Mouse (Mus musculus): Measurements from ENCODE around the gene Sfmbt1. TPM values are rescaled to one million over a fixed set of nuclear protein-coding genes. Genes with fewer than 3 reads are reported as not detected.

Gene Sfmbt1
- polyA plus RNA-seq, 1 experiment from 2014 or later, result 15.5 TPM

- Histone ChIP-seq H3K9me3 (no peaks in the 10 kb centered on the region), H3K4me1 (peaks cover 45% of the 10 kb centered on the region), H3K4me2 (replicated peaks) (no peak overlapping the region), H3K4me3 (no peak overlapping the region), H3K36me3 (no peaks in the 10 kb centered on the region), H3K27me3 (no peaks in the 10 kb centered on the region), H3K9ac (no peak overlapping the region), H3K27ac (no peak overlapping the region; the same call in 1 of the 2 replicates)
- 78% methylated on average over 11 of the region's 11 CpGs for WGBS
- ATAC-seq (ENCODE audit: low FRiP score, low read depth), result no peak
These were observed 114.2 kb downstream of the Sfmbt1 start for GRCm38 (mm10) chr14:30828635-30829460.

GRCm38 (mm10) chr14:30837416-30837996, 122.9 kb downstream of the Sfmbt1 start:
- H3K9ac ChIP-seq, result no peak overlapping the region

GRCm38 (mm10) chr14:30843701-30844100, 129.1 kb downstream of the Sfmbt1 start:
- 90% methylated on average over 3 of the region's 3 CpGs for WGBS
- no peak overlapping the region for H3K9ac ChIP-seq
- no peak for ATAC-seq (ENCODE audit: low FRiP score, low read depth)

More at GRCm38 (mm10) chr14:30837416-30837996, 122.9 kb downstream of the Sfmbt1 start:
- no peak for ATAC-seq (ENCODE audit: low FRiP score, low read depth)
- Histone ChIP-seq H3K4me1 (no peaks in the 10 kb centered on the region), H3K9me3 (no peaks in the 10 kb centered on the region), H3K36me3 (peaks cover 25% of the 10 kb centered on the region), H3K4me3 (no peak overlapping the region), H3K27ac (no peak overlapping the region), H3K27me3 (no peaks in the 10 kb centered on the region), H3K4me2 (replicated peaks) (no peak overlapping the region)
- 85% methylated on average over 14 of the region's 14 CpGs for WGBS

GRCm38 (mm10) chr14:30850504-30850903, 135.9 kb downstream of the Sfmbt1 start:
- Histone ChIP-seq H3K9ac (no peak overlapping the region), H3K9me3 (no peaks in the 10 kb centered on the region), H3K4me1 (no peaks in the 10 kb centered on the region), H3K36me3 (peaks cover 7% of the 10 kb centered on the region), H3K4me3 (no peak overlapping the region), H3K4me2 (replicated peaks) (no peak overlapping the region), H3K27me3 (no peaks in the 10 kb centered on the region), H3K27ac (no peak overlapping the region)
- ATAC-seq (ENCODE audit: low FRiP score, low read depth), result no peak
- 93% methylated on average over 5 of the region's 5 CpGs for WGBS

More at GRCm38 (mm10) chr14:30843701-30844100, 129.1 kb downstream of the Sfmbt1 start:
- Histone ChIP-seq H3K4me2 (replicated peaks) (no peak overlapping the region), H3K4me1 (no peaks in the 10 kb centered on the region), H3K27ac (no peak overlapping the region), H3K36me3 (peaks cover 18% of the 10 kb centered on the region), H3K9me3 (no peaks in the 10 kb centered on the region), H3K4me3 (no peak overlapping the region), H3K27me3 (no peaks in the 10 kb centered on the region)

GRCm38 (mm10) chr14:30852325-30852724, 137.7 kb downstream of the Sfmbt1 start:
- H3K4me1 ChIP-seq, result no peaks in the 10 kb centered on the region
- no peaks in the 10 kb centered on the region for H3K27me3 ChIP-seq
- H3K9me3 ChIP-seq, result no peaks in the 10 kb centered on the region
- no peak overlapping the region for H3K4me3 ChIP-seq
- H3K36me3 ChIP-seq, result no peaks in the 10 kb centered on the region; the same call in 1 of the 2 replicates
- no peak for ATAC-seq (ENCODE audit: low FRiP score, low read depth)
- 93% methylated on average over 5 of the region's 5 CpGs for WGBS
- no peak overlapping the region for H3K9ac ChIP-seq
- H3K27ac ChIP-seq, result no peak overlapping the region
- no peak overlapping the region for H3K4me2 ChIP-seq (replicated peaks)

GRCm38 (mm10) chr14:30855316-30855715, 140.7 kb downstream of the Sfmbt1 start:
- no peak overlapping the region for H3K4me2 ChIP-seq (replicated peaks)
- H3K4me3 ChIP-seq, result no peak overlapping the region
- H3K27ac ChIP-seq, result no peak overlapping the region
- 0 out of 2 replicates have a peak, but pooled peaks cover 4% of the 10 kb centered on the region for H3K9me3 ChIP-seq
- no peaks in the 10 kb centered on the region for H3K27me3 ChIP-seq
- ATAC-seq (ENCODE audit: low FRiP score, low read depth), result no peak
- H3K36me3 ChIP-seq, result peaks cover 6% of the 10 kb centered on the region; the same call in 1 of the 2 replicates
- 92% methylated on average over 3 of the region's 3 CpGs for WGBS
- H3K9ac ChIP-seq, result no peak overlapping the region
- no peaks in the 10 kb centered on the region for H3K4me1 ChIP-seq

- ATAC-seq (ENCODE audit: low FRiP score, low read depth), result no peak
- no peaks in the 10 kb centered on the region for H3K27me3 ChIP-seq
- WGBS, result 87% methylated on average over 10 of the region's 10 CpGs
These were observed 142.3 kb downstream of the Sfmbt1 start for GRCm38 (mm10) chr14:30856885-30857507.

GRCm38 (mm10) chr14:30857990-30858389, 143.3 kb downstream of the Sfmbt1 start:
- no peak for ATAC-seq (ENCODE audit: low FRiP score, low read depth)
- Histone ChIP-seq H3K4me2 (replicated peaks) (no peak overlapping the region), H3K9me3 (0 out of 2 replicates have a peak, but pooled peaks cover 4% of the 10 kb centered on the region), H3K4me1 (no peaks in the 10 kb centered on the region), H3K27ac (no peak overlapping the region), H3K9ac (no peak overlapping the region), H3K4me3 (no peak overlapping the region), H3K27me3 (no peaks in the 10 kb centered on the region), H3K36me3 (peaks cover 9% of the 10 kb centered on the region)
- WGBS, result 77% methylated on average over 4 of the region's 4 CpGs

More at GRCm38 (mm10) chr14:30856885-30857507, 142.3 kb downstream of the Sfmbt1 start:
- no peaks in the 10 kb centered on the region for H3K4me1 ChIP-seq
- H3K9ac ChIP-seq, result no peak overlapping the region
- no peak overlapping the region for H3K4me3 ChIP-seq
- no peak overlapping the region for H3K4me2 ChIP-seq (replicated peaks)
- no peak overlapping the region for H3K27ac ChIP-seq
- H3K9me3 ChIP-seq, result 0 out of 2 replicates have a peak, but pooled peaks cover 4% of the 10 kb centered on the region
- peaks cover 6% of the 10 kb centered on the region; the same call in 1 of the 2 replicates for H3K36me3 ChIP-seq

GRCm38 (mm10) chr14:30861421-30862125, 146.9 kb downstream of the Sfmbt1 start:
- Histone ChIP-seq H3K4me2 (replicated peaks) (no peak overlapping the region), H3K36me3 (peaks cover 43% of the 10 kb centered on the region), H3K4me1 (no peaks in the 10 kb centered on the region), H3K27ac (no peak overlapping the region), H3K4me3 (no peak overlapping the region), H3K9me3 (0 out of 2 replicates have a peak, but pooled peaks cover 4% of the 10 kb centered on the region), H3K9ac (no peak overlapping the region), H3K27me3 (no peaks in the 10 kb centered on the region)
- no peak for ATAC-seq (ENCODE audit: low FRiP score, low read depth)
- WGBS, result 72% methylated on average over 16 of the region's 16 CpGs

- Histone ChIP-seq H3K27me3 (no peaks in the 10 kb centered on the region), H3K9me3 (0 out of 2 replicates have a peak, but pooled peaks cover 4% of the 10 kb centered on the region), H3K4me1 (no peaks in the 10 kb centered on the region), H3K27ac (no peak overlapping the region), H3K36me3 (peaks cover 48% of the 10 kb centered on the region), H3K4me3 (no peak overlapping the region), H3K4me2 (replicated peaks) (no peak overlapping the region), H3K9ac (no peak overlapping the region)
- 90% methylated on average over 9 of the region's 9 CpGs for WGBS
- no peak for ATAC-seq (ENCODE audit: low FRiP score, low read depth)
These were observed 147.7 kb downstream of the Sfmbt1 start for GRCm38 (mm10) chr14:30862368-30862767.

- H3K4me2 ChIP-seq (replicated peaks), result no peak overlapping the region
- H3K4me1 ChIP-seq, result peaks cover 17% of the 10 kb centered on the region
- WGBS, result 67% methylated on average over 3 of the region's 3 CpGs
- no peak overlapping the region for H3K27ac ChIP-seq
- no peak overlapping the region for H3K4me3 ChIP-seq
- peaks cover 48% of the 10 kb centered on the region for H3K36me3 ChIP-seq
- H3K9ac ChIP-seq, result no peak overlapping the region
- no peaks in the 10 kb centered on the region for H3K9me3 ChIP-seq
- ATAC-seq (ENCODE audit: low FRiP score, low read depth), result no peak
- no peaks in the 10 kb centered on the region for H3K27me3 ChIP-seq
These were observed 150.7 kb downstream of the Sfmbt1 start for GRCm38 (mm10) chr14:30865311-30865710.

All from limb, embryonic 13.5 days (tissue).